Mouse (Mus musculus): Measurements from ENCODE around the gene Nit1. TPM values are rescaled to one million over a fixed set of nuclear protein-coding genes. Genes with fewer than 3 reads are reported as not detected.

Nit1 gene
- total and polyA plus RNA-seq, 3 experiments, result 17.9 to 26.3 TPM; not detected in 1

GRCm38 (mm10) chr1:171369845-171370556 lies 24.6 kb upstream of the Nit1 start, which contains the start of gene Nectin4:
TSS of gene Nectin4 (plus strand) at chr1:171370099.
- H3K9ac ChIP-seq (ENCODE audit: control insufficient read depth, low read depth, low read length, poor library complexity, severe bottlenecking), result no peak within 1 kb of the TSS
- H3K4me1 ChIP-seq (ENCODE audit: control insufficient read depth in 1 of 2, insufficient read depth in 2 of 2, low read length in 2 of 2), result peaks cover 2 to 3% of the 10 kb centered on the region in 2 experiments; a peak in 2 of 4 replicates
- TF ChIP-seq MAFK (IDR thresholded peaks at IDR 0.05; ENCODE audit: borderline replicate concordance, low read depth, low read length), result no peak
- TF ChIP-seq MYB (IDR thresholded peaks at IDR 0.05; ENCODE audit: low read depth, low read length), result no peak
- TF ChIP-seq ZC3H11A (IDR thresholded peaks at IDR 0.05; ENCODE audit: low read depth, low read length), result no peak
- TF ChIP-seq ZMIZ1 (IDR thresholded peaks at IDR 0.05; ENCODE audit: low read depth, low read length), result no peak
- TF ChIP-seq CTCF (IDR thresholded peaks at IDR 0.05 in 2 of 3, conservative IDR thresholded peaks at IDR 0.05 in 1 of 3; ENCODE audit: control insufficient read depth in 1 of 3, insufficient read depth in 1 of 3, low read depth in 2 of 3, low read length in 3 of 3, poor library complexity in 1 of 3, severe bottlenecking in 1 of 3), result no peak
- no peak for TF ChIP-seq HCFC1 (IDR thresholded peaks at IDR 0.05; ENCODE audit: low read depth, low read length)
- no peak for TF ChIP-seq MXI1 (IDR thresholded peaks at IDR 0.05; ENCODE audit: low read depth, low read length)
- TF ChIP-seq POLR2AphosphoS5 (IDR thresholded peaks at IDR 0.05; ENCODE audit: borderline replicate concordance, low read depth, low read length), result no peak
- no peak for TF ChIP-seq TAL1 (IDR thresholded peaks at IDR 0.05; ENCODE audit: low read length)
- no peak for TF ChIP-seq ELF1 (IDR thresholded peaks at IDR 0.05; ENCODE audit: low read depth, low read length)
- TF ChIP-seq EP300 (IDR thresholded peaks at IDR 0.05; ENCODE audit: low read depth in 1 of 2, low read length in 2 of 2), result no peak
- TF ChIP-seq ZNF384 (IDR thresholded peaks at IDR 0.05; ENCODE audit: low read depth, low read length), result no peak
- no peak for TF ChIP-seq CHD1 (IDR thresholded peaks at IDR 0.05; ENCODE audit: low read depth, low read length)
- TF ChIP-seq ZKSCAN1 (IDR thresholded peaks at IDR 0.05; ENCODE audit: low read depth, low read length), result no peak
- TF ChIP-seq RAD21 (IDR thresholded peaks at IDR 0.05; ENCODE audit: low read depth, low read length), result no peak
- no peak for TF ChIP-seq CHD2 (IDR thresholded peaks at IDR 0.05; ENCODE audit: low read length)
- no peak for TF ChIP-seq TBP (IDR thresholded peaks at IDR 0.05; ENCODE audit: low read depth, low read length)
- TF ChIP-seq SIN3A (IDR thresholded peaks at IDR 0.05; ENCODE audit: low read length), result no peak
- TF ChIP-seq POLR2AphosphoS2 (IDR thresholded peaks at IDR 0.05; ENCODE audit: low read length), result no peak
- TF ChIP-seq GATA1 (IDR thresholded peaks at IDR 0.05; ENCODE audit: low read depth, low read length), result no peak
- no peak within 1 kb of the TSS for H3K4me3 ChIP-seq (ENCODE audit: control insufficient read depth in 1 of 2, insufficient read depth in 1 of 2, low read depth in 2 of 2, low read length in 2 of 2)
- peaks cover 0 to 3% of the 10 kb centered on the region in 2 experiments; a peak in 2 of 4 replicates for H3K36me3 ChIP-seq (ENCODE audit: control insufficient read depth in 1 of 2, insufficient read depth in 2 of 2, low read length in 2 of 2)
- no peaks in the 10 kb centered on the region for H3K9me3 ChIP-seq (replicated peaks; ENCODE audit: insufficient read depth, low read length)
- no peaks in the 10 kb centered on the region for H3K79me2 ChIP-seq (ENCODE audit: control insufficient read depth, insufficient read depth, low read length, poor library complexity)
- no peaks in the 10 kb centered on the region for H3K27me3 ChIP-seq (ENCODE audit: control insufficient read depth in 1 of 2, insufficient read depth in 2 of 2, low read length in 2 of 2)
- no peak for DNase-seq (ENCODE audit: low read depth, low spot score)
- no peak within 1 kb of the TSS for H3K27ac ChIP-seq (ENCODE audit: control insufficient read depth, low read depth, low read length)

GRCm38 (mm10) chr1:171365934-171366333 lies 20.5 kb upstream of the Nit1 start:
- no peak for TF ChIP-seq MXI1 (IDR thresholded peaks at IDR 0.05; ENCODE audit: low read depth, low read length)
- no peak for TF ChIP-seq SMC3 (IDR thresholded peaks at IDR 0.05; ENCODE audit: low read depth, low read length)
- TF ChIP-seq MYC (IDR thresholded peaks at IDR 0.05; ENCODE audit: low read depth, low read length), result no peak
- TF ChIP-seq CHD2 (IDR thresholded peaks at IDR 0.05; ENCODE audit: low read length), result no peak
- no peak for TF ChIP-seq SIN3A (IDR thresholded peaks at IDR 0.05; ENCODE audit: low read length)
- TF ChIP-seq RCOR1 (IDR thresholded peaks at IDR 0.05; ENCODE audit: low read depth, low read length), result no peak
- TF ChIP-seq POLR2AphosphoS5 (IDR thresholded peaks at IDR 0.05; ENCODE audit: borderline replicate concordance, low read depth, low read length), result no peak
- no peak for TF ChIP-seq KAT2A (conservative IDR thresholded peaks at IDR 0.05; ENCODE audit: low read depth, low read length)
- Histone ChIP-seq H3K27ac (ENCODE audit: control insufficient read depth, low read depth, low read length) (no peak overlapping the region), H3K9ac (ENCODE audit: control insufficient read depth, low read depth, low read length, poor library complexity, severe bottlenecking) (no peak overlapping the region), H3K4me1 (ENCODE audit: control insufficient read depth in 1 of 2, insufficient read depth in 2 of 2, low read length in 2 of 2) (peaks cover 0 to 2% of the 10 kb centered on the region in 2 experiments; a peak in 1 of 4 replicates), H3K4me3 (ENCODE audit: control insufficient read depth in 1 of 2, insufficient read depth in 1 of 2, low read depth in 2 of 2, low read length in 2 of 2) (no peak overlapping the region), H3K36me3 (ENCODE audit: control insufficient read depth in 1 of 2, insufficient read depth in 2 of 2, low read length in 2 of 2) (0 out of 4 replicates have a peak, but pooled peaks cover 0 to 2% of the 10 kb centered on the region in 2 experiments), H3K79me2 (ENCODE audit: control insufficient read depth, insufficient read depth, low read length, poor library complexity) (no peaks in the 10 kb centered on the region), H3K9me3 (replicated peaks; ENCODE audit: insufficient read depth, low read length) (no peaks in the 10 kb centered on the region), H3K27me3 (ENCODE audit: control insufficient read depth in 1 of 2, insufficient read depth in 2 of 2, low read length in 2 of 2) (no peaks in the 10 kb centered on the region)
- no peak for DNase-seq (ENCODE audit: low read depth, low spot score)
